Mouse (Mus musculus): ENCODE data around the gene Gas2l1. TPM values are rescaled to one million over a fixed set of nuclear protein-coding genes. Genes with fewer than 3 reads are reported as not detected.
"Not testable (repeated sequence)": the region's sequence is repeated elsewhere in the genome, so short reads cannot be mapped to it uniquely, and the experiment has no call there.

The Gas2l1 gene
- 10 to 100 TPM; 28.0 to 32.8 TPM for total RNA-seq (2021)
- long read RNA-seq, experiment 1, partial matches to known transcripts, result 5 of 32 reads
- long read RNA-seq, experiment 1, other reads (novel, unspliced or antisense), result 21 of 32 reads
- long read RNA-seq, experiment 2, transcript Gas2l1-202 (7 exons, 2,847 nt), result major isoform, 10 of 30 reads
- long read RNA-seq, experiment 2, partial matches to known transcripts, result 11 of 30 reads
- long read RNA-seq, experiment 2, other reads (novel, unspliced or antisense), result 4 of 30 reads

DNA sequence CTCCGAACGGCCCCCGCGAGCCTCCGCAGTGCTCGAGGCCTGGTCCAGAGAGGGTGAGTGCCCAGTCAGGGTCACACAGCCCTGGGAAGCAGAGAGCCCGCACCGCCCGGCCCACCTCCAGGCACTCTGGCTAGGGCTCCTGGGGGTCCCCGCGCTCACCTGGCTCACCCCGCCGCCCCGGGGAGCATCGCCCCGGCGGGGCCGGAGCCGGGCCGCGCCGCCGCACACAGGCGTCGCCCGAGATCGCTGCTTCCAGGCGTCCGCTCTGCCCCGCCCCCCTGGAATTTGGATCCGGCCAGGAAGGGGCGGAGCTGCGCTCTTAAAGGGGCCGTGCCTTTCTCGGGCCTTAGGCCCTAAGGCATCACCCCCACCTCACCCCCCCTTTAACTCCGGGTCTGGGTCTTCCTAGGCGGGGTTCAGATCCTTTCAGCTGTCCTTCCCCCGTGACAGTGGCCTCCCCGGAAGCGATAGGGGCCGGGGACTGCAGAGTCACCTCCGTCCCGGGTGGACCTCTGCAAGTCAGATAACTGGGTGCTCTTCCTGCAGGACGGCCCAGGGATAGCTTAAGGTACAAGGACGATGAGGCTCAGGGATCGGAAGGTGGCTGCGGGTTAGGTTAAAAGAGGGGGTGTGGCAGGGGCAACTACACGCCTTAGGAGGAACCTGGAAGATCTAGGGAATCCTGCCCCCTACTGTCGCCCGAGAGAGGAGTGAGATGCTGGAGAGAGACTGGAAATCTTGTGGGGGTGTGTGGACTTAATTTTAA is at the start of gene Gas2l1:
Gas2l1 (minus strand) TSS at position 272 of the 766 bp plus-strand sequence.
- DNase-seq, result peak; percentile 95

DNA sequence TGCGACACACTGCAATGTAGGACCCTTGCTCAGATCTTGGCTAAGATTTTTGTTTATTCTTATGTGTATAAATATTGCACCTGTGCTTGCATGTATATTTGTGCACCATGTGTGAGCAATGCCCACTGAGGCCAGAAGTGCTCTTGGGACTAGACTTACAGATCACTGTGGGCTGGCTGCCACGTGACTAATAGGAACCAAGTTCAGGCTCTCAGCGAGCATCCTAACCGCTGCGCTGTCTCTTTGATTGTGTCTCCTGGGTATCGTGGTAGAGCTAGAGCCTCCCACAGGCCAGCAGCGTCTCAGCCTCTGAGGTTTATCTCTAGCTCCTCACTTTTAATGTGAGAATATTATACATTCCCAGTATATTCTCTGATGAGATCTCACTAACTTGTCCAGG is 48.5 kb upstream of the Gas2l1 start:
- DNase-seq, result no peak

DNA sequence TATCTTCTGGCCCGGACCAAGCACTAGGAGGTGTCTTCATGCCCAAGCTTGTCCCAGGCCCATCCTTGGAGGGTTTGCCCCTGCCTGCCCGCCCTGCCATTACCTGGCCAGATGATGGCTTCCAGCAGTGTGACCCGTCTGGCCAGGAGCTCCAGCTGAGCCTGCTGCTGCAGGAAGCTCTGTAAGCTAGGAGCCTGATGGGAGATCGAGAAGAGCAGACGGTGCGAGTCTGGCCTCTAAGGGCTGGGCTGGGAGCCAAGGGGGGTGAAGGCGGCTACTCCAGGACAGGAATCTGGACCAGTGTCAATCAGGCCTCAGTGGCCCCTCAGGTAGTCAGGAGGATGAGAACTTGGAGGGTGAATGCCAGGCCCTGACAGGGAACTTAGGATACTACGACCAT is 44.3 kb upstream of the Gas2l1 start:
- DNase-seq, result no peak

DNA sequence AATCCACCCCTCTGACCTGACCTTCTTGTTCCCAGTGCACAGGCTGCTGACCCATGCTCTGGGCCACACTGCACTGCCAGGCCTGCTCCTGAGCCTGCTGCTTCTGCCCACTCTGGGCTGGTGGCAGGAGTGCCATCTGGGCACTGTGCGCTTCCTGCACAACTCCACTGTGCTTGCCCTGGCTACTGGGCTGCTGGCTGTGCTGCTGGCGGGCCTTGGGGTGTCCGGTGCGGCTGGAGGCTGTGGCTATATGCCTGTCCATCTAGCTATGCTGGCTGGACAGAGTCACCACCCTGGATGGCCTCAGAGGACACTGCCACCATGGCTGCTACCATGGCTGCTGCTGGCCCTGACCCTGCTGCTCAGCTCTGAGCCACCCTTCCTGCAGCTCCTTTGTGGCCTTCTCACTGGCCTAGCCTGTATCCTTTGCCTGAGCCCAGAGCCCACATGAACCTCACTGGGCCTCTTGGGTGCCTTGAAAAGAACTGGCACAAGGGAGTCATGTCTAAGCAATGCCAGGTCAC is 38.9 kb upstream of the Gas2l1 start:
- no peak for DNase-seq

DNA sequence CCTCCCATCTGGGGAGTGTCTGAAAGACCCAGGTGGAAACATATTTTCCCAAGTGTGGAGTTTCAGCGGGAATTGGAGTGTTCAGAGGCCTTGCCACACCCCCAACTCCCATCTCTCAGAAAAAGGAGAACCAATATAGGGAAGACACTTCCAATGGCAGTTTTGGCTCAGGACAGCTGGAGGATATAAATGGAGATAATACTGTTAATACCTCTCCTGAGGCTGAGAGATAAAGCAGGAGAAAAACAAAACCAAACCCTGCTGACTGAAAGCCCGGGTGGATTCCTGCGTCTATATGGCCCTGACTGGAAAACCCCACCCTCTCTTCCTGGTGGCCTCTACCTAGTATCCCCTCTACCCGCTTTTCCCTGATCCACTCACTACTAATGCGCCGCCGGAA is 37.3 kb upstream of the Gas2l1 start:
- no peak for DNase-seq

DNA sequence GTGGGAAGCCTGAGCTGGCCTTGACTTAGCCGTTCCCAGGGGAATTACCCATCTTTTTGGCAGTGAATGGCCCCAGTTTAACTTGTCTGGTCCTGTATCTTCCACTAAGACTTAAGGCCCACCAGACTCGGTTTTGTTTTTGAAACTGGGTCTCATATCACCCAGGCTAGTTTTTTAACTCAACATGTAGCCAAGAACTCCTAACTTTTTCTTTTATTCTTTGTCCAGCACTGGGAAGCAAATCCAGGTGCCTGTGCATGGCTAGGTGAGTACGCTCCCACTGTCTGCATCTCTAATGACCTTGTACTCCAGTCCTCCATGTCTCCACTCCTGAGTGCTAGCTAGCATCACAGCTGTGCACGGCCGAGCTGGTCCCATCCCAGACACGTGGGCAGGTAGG is 36.5 kb upstream of the Gas2l1 start:
- no peak for DNase-seq

DNA sequence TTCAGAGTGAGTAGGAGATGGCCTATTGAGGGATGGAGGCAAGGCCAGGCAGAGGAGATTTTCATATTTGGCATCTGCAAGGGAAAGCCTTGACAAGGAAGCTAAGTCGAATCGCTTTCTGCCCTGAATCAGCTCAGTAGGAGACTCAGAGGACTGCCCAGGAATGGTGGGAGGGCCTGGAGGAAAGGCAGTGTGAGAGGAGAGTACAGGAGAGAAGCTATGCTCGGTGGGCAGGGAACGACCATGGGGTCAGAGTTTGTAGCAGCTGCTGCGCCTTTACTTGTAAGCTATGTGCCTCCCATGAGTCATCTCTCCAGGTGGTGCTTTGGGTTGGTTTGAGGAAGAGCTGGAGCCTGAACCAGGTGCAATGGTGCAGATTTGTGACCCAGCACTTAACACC is 35.7 kb upstream of the Gas2l1 start:
- no peak for DNase-seq

DNA sequence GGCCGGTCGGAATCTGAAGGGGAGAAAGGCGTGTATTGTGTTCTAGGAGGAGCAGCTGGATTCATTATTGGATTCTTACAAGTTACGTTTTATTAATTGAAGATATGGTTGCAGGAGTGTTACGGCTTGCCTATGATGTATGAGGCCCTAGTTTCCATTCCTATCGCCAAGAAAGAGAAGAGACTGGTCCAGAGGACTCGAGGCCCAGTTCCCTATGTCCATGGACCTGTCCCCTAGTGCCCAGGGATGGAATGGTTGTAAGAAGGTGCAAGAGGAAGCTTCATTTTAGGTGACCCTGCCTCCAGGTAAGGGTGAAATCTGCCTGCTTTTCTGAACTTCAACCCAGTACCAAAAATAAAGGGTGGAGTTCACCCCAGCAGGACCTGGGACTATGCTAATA is 35.2 kb upstream of the Gas2l1 start:
- no peak for DNase-seq

DNA sequence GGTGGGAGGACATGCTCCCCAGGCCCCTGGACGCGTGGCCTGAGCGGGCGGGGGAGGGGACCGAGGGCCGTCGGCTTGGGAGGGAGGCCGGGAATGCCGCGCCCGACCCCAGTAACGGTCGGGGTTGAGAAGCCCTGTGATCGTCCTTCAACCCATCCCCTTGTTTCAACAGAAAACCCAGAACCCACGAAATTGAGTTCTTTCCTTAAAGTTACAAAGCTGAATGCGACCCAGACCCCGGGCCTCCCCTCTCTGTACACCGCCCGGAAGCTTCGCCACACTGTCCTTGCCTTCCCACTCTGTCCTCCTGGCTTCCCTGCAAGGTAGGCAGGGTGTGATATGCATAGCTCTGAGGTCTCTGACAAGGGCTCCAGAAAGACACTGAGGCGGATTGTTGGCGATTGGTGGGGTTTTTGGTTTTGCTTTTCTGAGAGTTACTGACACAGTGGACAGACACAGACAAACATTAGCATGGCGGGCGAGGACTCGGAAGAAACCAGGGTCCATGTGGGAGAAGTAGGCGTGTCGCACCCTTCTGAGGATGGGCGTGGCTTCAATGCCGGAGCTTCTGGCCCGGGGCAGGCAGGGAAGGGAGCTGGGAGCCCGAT is 34.6 kb upstream of the Gas2l1 start:
- peak; percentile 90 for DNase-seq

DNA sequence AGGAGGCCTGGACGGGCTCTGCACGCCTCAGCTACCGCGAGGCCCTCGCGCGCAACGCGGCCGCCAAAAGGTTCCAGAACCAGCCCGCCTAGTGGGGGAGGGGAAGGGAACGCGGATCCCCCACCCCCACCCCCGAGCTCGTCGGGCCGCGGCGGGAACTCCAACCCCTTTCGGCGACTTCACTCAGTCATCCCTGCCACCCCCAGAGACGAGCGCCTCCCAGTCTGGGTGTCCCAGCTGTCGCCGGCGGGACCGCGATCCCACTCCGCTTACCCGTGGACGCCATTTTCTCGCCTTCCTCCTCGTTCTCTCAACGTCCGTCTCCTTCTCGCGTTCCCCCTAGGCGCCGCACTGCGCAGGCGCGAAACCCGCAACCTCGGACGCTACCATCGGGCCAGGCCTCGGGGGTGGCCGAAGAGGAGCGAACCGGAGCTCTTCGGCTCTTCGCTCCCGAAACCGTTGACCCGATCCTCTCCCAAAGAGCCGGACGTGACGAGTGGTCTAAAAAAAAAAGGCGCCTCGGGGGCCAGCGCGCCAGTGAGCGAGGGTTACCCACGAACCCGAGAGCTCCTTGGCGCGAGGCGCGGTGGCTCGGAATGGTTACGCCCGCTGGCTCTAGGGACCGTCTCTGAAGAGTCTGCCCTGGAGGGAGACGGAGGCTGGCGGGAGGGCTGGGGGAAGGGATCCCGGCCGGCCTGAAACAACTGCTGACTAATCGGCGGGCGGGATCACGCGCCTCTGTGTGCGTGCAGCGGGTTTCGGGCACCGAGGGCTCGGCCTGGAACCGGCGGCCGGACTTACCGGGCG is 33.8 kb upstream of the Gas2l1 start, which contains the start of the genes Rhbdd3 and Ewsr1:
Rhbdd3 (plus strand) TSS at position 191 of the 807 bp plus-strand sequence.
Ewsr1 (minus strand) TSS at position 531 of the 807 bp plus-strand sequence.
- peak; percentile 99 for DNase-seq

DNA sequence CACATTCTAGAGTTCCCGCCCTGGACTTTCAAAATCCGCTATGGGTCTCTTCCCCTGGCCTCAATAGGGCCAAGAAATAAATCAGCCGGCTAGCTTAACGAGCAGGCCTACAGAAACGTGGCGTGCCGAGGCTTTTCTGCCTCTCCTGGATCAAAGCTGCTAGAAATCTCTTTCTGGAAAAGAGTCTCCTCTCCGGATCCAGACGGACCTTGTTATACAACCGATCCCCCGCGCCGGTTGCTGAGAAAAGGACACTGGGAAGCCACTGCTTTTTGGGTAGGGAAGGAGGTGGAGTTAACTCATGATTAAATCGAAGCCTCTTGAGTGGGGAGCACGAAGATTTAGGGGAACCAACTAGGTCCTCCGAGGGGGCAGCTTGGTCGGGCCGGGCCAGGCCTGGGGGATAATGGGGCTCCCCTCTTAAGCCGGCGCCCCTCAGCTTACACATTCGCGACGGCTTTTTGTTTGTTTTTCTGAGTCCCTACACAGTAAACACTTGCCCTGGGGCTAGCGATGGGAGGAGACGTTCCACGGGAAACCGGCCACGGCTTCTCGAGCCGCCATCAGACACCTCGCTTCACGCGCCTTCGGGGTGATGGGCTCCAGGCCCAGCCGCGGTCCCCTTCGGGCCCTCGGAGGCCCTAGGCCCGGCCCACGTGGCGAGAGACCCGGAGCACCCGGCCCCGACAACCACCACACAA is 33.1 kb upstream of the Gas2l1 start:
- DNase-seq, result peak; percentile 61

DNA sequence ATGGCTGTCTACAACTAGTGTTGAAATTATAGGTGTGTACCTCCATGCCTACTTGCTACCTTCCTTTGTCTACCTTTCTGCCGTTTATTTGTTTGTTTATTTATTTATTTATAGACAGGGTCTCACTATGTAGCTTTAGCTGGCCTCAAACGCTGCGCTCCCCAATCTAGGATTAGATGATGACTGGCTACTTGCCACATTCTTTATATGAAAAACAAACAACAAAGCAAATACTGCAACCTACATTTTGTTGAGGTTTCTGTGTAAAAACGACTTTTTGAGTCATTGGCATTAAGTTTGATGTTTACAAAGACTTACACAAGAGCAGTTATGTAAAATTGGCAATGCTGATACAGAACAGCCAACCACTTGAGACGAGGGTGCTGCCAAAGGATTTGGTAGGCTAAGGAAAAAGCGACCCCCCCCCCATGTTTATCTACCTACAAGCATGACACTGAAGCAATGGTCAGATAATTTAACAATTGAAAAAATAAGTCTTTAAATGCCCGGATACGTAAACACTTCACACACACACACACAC is 31.4 kb upstream of the Gas2l1 start:
- DNase-seq, result no peak

DNA sequence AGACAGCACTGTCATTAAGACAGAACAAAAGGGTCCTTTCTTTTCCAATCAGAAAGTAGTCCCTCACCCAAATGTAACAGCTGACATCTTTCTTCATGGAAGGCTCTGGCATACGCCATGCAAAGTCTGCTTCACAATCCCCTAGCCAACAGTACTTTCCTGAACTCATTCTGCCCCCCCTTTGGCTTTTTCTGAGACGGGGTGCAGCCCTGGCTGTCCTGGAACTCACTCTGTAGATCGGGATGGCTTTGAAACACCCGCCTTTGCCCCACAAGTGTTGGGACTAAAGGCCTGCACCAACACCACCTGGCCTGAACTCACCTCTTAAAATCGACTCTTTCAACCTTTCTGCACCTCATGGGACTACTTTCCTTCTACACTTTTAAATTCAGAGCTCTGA is 30.8 kb upstream of the Gas2l1 start:
- no peak for DNase-seq

DNA sequence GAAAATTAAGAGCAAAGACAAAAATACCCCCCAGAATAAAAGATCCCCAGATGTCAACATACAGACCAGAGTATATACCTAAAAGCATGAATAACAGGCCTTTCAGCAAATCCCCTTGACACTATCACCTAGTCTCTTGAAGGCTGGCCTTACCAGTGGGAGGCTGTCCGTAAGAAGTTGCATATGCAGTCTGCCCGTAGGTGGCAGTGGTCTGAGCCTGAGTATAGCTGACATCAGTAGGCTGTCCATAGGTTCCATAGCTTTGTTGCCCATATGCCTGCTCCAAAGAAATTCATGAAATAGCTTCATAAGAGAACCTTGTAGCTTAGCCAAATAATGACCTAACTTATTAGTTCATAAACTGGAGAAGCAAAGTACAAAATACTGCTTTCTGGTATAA is 26.6 kb upstream of the Gas2l1 start:
- DNase-seq, result no peak

DNA sequence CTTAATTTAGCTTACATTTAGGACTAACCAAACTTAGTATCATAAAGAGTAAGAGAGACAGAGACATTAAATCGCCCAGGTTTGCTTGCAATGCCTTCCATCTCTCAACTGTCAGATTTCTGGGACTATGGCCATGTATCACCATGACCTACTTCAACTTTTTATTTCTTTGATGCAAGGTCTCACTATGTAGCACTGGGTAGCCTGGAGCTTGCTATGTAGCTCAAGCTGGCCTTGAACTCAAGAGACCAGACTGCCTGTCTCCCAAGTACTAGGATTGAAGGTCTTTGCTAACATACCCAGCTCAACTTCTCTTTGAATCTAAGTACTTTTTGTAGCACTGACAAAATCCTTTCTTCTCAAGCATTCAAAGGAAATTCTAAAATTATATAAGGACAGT is 24.0 kb upstream of the Gas2l1 start:
- DNase-seq, result no peak

DNA sequence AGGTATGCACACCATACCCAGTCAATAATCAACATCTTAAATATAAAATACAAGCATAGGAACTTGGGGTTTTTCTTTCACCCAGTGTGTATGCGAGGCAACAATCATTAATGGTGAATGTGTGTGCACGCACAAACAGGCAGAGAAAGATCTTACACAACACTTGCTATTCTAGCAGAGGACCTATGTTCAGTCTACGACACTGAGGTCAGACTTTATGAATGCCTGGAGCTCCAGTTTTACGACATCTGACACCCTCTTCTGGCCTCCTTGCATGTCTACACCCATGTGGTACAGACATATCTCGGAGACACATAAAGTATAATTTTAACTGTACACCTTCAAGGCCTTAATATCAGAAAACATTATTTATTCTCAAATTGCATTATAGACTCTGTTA is 11.7 kb upstream of the Gas2l1 start:
- DNase-seq, result not testable (repeated sequence)

DNA sequence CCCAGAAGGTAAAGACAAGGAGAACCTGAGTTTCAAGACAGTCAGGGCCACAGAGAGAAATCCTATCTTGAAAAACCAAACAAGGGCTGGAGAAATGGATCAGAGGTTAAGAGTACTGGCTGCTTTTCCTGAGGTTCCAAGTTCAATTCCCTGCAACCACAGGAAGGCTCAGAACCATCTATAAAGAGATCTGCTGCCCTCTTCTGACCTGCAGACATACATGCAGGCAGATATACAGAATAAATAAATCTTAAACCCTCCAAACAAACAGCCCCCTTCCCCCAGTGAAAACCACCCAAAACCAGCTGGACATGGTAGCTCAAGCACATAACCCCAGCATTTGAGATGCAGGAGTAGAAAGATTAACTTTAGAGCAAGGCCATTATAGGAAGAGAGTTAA is 10.6 kb upstream of the Gas2l1 start:
- DNase-seq, result no peak

DNA sequence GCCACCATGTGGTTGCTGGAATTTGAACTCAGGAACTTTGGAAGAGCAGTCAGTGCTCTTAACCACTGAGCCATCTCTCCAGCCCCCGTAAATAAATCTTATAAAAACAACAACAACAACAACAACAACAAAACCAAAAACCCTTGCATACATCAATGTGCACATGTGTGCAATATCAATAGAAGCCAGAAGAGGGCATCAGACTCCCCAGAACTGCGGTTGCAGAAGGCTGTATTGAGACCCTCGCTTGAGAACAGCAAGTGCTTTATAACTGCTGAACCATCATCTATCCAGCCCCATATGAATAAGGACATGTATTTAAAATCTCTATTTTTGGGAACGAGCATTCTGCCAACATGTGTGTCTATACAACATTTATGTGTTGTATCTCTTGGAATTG is 9.8 kb upstream of the Gas2l1 start:
- no peak for DNase-seq

DNA sequence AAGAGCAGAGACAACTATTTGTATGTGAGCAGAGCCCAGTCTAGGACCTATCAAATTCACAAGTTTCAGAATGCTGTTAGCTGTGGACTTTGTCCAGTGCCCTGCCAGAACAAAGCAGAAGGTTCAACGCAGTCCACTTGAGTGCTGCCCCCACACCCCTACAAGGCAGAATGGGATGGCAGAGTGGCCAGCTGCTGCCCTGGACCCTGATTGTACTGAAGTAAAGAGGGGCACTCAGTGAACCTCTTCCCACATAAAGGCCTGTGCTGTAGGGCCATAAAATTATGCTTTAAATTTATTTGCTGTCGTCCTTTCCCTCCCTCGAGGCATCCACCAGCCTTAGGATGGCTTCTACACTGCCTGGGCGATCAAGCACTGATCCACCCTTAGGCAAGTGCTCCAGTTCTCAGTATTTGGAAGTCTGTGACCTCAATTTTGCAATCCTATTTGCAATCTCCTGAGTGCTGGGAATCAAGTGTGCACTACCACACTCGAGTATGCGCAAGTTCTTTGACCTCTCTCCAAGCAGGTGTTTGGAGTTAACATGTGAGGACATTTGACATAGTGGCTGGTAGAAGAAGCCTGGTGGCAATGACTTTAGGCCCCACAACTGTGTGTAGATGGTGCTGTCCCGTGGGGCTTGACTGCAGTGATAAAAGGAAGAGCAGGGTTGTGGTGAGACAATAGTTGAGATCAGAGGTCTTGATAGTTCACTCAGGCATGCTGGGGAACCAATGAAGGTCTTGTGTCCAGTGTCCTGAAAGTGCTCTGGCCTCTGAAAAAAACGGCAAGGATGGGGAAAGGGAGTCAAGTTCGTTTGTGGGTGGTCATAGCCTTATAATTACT is 3.2 kb upstream of the Gas2l1 start:
- DNase-seq, result no peak

DNA sequence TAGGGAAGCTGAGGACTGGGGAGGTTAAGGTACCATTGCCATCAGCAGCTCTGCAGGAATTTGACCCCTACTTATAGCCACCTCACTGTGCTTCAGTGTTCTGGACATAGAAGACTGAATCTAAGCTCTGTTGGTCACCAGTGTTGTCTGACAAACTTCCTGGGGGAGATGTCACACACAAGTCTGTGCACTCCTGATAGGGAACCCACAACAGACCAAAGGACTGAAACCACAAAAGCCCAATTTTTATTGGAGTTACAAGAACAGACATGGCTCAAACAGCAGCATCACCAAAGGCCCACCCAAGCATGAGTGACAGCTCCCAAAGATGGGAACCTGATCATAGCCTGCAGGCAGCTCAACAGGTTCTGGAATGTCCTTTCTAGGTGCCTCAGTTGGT is 1.9 kb upstream of the Gas2l1 start:
- DNase-seq, result no peak

All from adrenal gland, postnatal 10 days (tissue).